In the genomic region with DNA sequence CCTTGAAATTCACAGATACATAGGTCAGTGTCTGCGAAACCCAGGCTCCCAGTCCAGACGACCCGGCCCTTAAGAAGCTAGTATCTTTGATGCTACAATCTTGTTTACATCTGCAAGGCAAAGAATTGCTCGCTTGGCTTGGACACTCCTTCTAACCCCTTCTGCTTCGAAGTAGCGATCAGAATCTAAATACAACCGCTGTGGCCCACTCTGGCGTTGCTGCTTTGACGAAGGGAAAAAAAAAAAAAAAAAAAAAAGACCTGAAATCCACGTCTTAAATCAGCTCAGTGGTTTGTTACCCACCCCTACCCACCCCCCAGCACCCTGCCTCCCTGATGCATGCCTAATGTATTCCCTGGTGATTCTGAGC, we compare ENCODE assay signal across 30 mouse cellular contexts. TPM values are rescaled to one million over a fixed set of nuclear protein-coding genes. Genes with fewer than 3 reads are reported as not detected.
DNase-seq lines count a peak whose midpoint lies in the region; ATAC-seq and TF ChIP-seq lines count a peak whose summit lies in the region.
"Had no signal": no experiment of that assay in that cellular context is flagged by ENCODE, and none has a peak within 500 bp of the region (broad histone marks: within the 10 kb centered on the region; RNA-seq: fewer than 3 reads in every experiment).

No protein-coding gene starts in this region.

- intact Hi-C loops in left cerebral cortex, adult 2 months (cut with DNase I): no loop called here

- no peak overlapping the region for H3K4me2 ChIP-seq in hindbrain, embryonic 14.5 days (replicated peaks)
- H3K4me2 ChIP-seq in neural tube, embryonic 11.5 days (ENCODE audit: low read depth): no peak overlapping the region
- no peak overlapping the region for H3K4me2 ChIP-seq in embryonic facial prominence, embryonic 11.5 days (ENCODE audit: low read depth, low read length)
- H3K4me2 ChIP-seq in limb, embryonic 11.5 days (ENCODE audit: low read depth, severe bottlenecking): no peak overlapping the region
- H3K4me2 ChIP-seq: hindbrain, embryonic 12.5 days; liver, embryonic 13.5 days; neural tube, embryonic 12.5 days had no signal

- no peak for TF ChIP-seq CTCF in left cerebral cortex, adult 2 months (IDR thresholded peaks at IDR 0.05)

- no peak overlapping the region for H3K4me3 ChIP-seq in hindbrain, embryonic 10.5 days
- no peak overlapping the region for H3K4me3 ChIP-seq in hindbrain, embryonic 14.5 days (replicated peaks; ENCODE audit: low read length)
- H3K4me3 ChIP-seq in neural tube, embryonic 11.5 days (ENCODE audit: low read depth, low read length): no peak overlapping the region
- no peak overlapping the region for H3K4me3 ChIP-seq in embryonic facial prominence, embryonic 11.5 days (ENCODE audit: low read depth, low read length)
- no peak overlapping the region for H3K4me3 ChIP-seq in limb, embryonic 11.5 days (ENCODE audit: low read depth, low read length)
- H3K4me3 ChIP-seq in left cerebral cortex, adult 2 months: no peak overlapping the region
- H3K4me3 ChIP-seq: hindbrain, embryonic 12.5 days; liver, embryonic 13.5 days; megakaryocyte, embryonic 14.5 days; neural tube, embryonic 12.5 days had no signal

- no peak overlapping the region for H3K9ac ChIP-seq in hindbrain, embryonic 14.5 days
- H3K9ac ChIP-seq in neural tube, embryonic 11.5 days (ENCODE audit: low read length): no peak overlapping the region
- H3K9ac ChIP-seq in embryonic facial prominence, embryonic 11.5 days (replicated peaks; ENCODE audit: low read length): no peak overlapping the region
- no peak overlapping the region for H3K9ac ChIP-seq in limb, embryonic 11.5 days (ENCODE audit: low read length)
- H3K9ac ChIP-seq: heart, embryonic 13.5 days; hindbrain, embryonic 12.5 days; limb, embryonic 12.5 days; liver, embryonic 13.5 days; neural tube, embryonic 12.5 days had no signal

- no peaks in the 10 kb centered on the region for H3K9me3 ChIP-seq in hindbrain, embryonic 10.5 days
- H3K9me3 ChIP-seq in hindbrain, embryonic 14.5 days (ENCODE audit: control insufficient read depth, low read length): no peaks in the 10 kb centered on the region
- H3K9me3 ChIP-seq in neural tube, embryonic 11.5 days (ENCODE audit: control insufficient read depth, low read length): no peaks in the 10 kb centered on the region
- no peaks in the 10 kb centered on the region for H3K9me3 ChIP-seq in embryonic facial prominence, embryonic 11.5 days (replicated peaks; ENCODE audit: control insufficient read depth, low read length)
- no peaks in the 10 kb centered on the region for H3K9me3 ChIP-seq in limb, embryonic 11.5 days (ENCODE audit: control insufficient read depth, low read length)
- H3K9me3 ChIP-seq: embryonic facial prominence, embryonic 13.5 days; heart, embryonic 13.5 days; hindbrain, embryonic 12.5 days; limb, embryonic 12.5 days; liver, embryonic 13.5 days; neural tube, embryonic 12.5 days had no signal

- no peak overlapping the region for H3K27ac ChIP-seq in hindbrain, embryonic 10.5 days
- no peak overlapping the region for H3K27ac ChIP-seq in hindbrain, embryonic 14.5 days
- H3K27ac ChIP-seq in neural tube, embryonic 11.5 days (ENCODE audit: low read depth, low read length): no peak overlapping the region
- no peak overlapping the region for H3K27ac ChIP-seq in embryonic facial prominence, embryonic 11.5 days (replicated peaks; ENCODE audit: low read depth, low read length)
- H3K27ac ChIP-seq in limb, embryonic 11.5 days (replicated peaks; ENCODE audit: low read depth, low read length): no peak overlapping the region
- H3K27ac ChIP-seq in left cerebral cortex, adult 2 months: no peak overlapping the region
- H3K27ac ChIP-seq: embryonic facial prominence, embryonic 13.5 days; heart, embryonic 13.5 days; hindbrain, embryonic 12.5 days; limb, embryonic 12.5 days; liver, embryonic 13.5 days; neural tube, embryonic 12.5 days had no signal

- peaks cover 98% of the 10 kb centered on the region for H3K27me3 ChIP-seq in hindbrain, embryonic 10.5 days (ENCODE audit: insufficient read depth, poor library complexity, severe bottlenecking)
- H3K27me3 ChIP-seq in hindbrain, embryonic 14.5 days (ENCODE audit: control insufficient read depth, insufficient read depth, low read length): peaks cover 91% of the 10 kb centered on the region
- H3K27me3 ChIP-seq in neural tube, embryonic 11.5 days (ENCODE audit: control insufficient read depth, insufficient read depth, low read length): peaks cover 82% of the 10 kb centered on the region
- peaks cover 55% of the 10 kb centered on the region for H3K27me3 ChIP-seq in embryonic facial prominence, embryonic 11.5 days (ENCODE audit: control insufficient read depth, insufficient read depth, low read length)
- peaks cover 64% of the 10 kb centered on the region for H3K27me3 ChIP-seq in limb, embryonic 11.5 days (ENCODE audit: control insufficient read depth, insufficient read depth, low read length)
- H3K27me3 ChIP-seq: Patski had no signal

- under 1% methylated on average over 10 of the region's 10 CpGs for WGBS in hindbrain, embryonic 10.5 days
- WGBS in hindbrain, embryonic 14.5 days: 2% methylated on average over 10 of the region's 10 CpGs
- 1% methylated on average over 10 of the region's 10 CpGs for WGBS in neural tube, embryonic 11.5 days
- under 1% methylated on average over 10 of the region's 10 CpGs for WGBS in embryonic facial prominence, embryonic 11.5 days
- WGBS in limb, embryonic 11.5 days: 3% methylated on average over 10 of the region's 10 CpGs

- DNase-seq in hindbrain, embryonic 10.5 days (ENCODE audit: low spot score): peak; percentile 20
- DNase-seq in hindbrain, embryonic 14.5 days (ENCODE audit: low spot score): no peak
- peak; percentile 19 for DNase-seq in neural tube, embryonic 11.5 days (ENCODE audit: low spot score)
- no peak for DNase-seq in neural tube, embryonic 10.5 days (ENCODE audit: extremely low spot score, low spot score)
- DNase-seq in embryonic facial prominence, embryonic 11.5 days (ENCODE audit: low spot score): peak; percentile 35
- DNase-seq in limb, embryonic 11.5 days (ENCODE audit: low spot score): peak; percentile 44
- DNase-seq in left cerebral cortex, adult 2 months (ENCODE audit: extremely low spot score in 1 of 2, low spot score in 2 of 2): no peak
- no peak for DNase-seq in gastrocnemius, postnatal 4 days (ENCODE audit: low spot score in 2 of 2)
- DNase-seq: adrenal gland, postnatal 36 days; cerebellum, adult 11 months; cerebellum, adult 9-11 months; gastrocnemius, postnatal 10 days; heart, adult 11 months; heart, postnatal 14 days; kidney, postnatal 25 days; liver, embryonic 13.5 days; lung, adult 2 months; thymus, postnatal 36 days had no signal

- H3K36me3 ChIP-seq in hindbrain, embryonic 10.5 days: no peaks in the 10 kb centered on the region
- H3K36me3 ChIP-seq in hindbrain, embryonic 14.5 days (replicated peaks; ENCODE audit: control insufficient read depth, insufficient read depth): no peaks in the 10 kb centered on the region
- no peaks in the 10 kb centered on the region for H3K36me3 ChIP-seq in neural tube, embryonic 11.5 days (ENCODE audit: control insufficient read depth, insufficient read depth, low read length)
- no peaks in the 10 kb centered on the region for H3K36me3 ChIP-seq in embryonic facial prominence, embryonic 11.5 days (replicated peaks; ENCODE audit: control insufficient read depth, insufficient read depth, low read depth, low read length)
- no peaks in the 10 kb centered on the region for H3K36me3 ChIP-seq in limb, embryonic 11.5 days (ENCODE audit: control insufficient read depth, insufficient read depth, low read length)
- H3K36me3 ChIP-seq: embryonic facial prominence, embryonic 13.5 days; G1E; heart, embryonic 13.5 days; hindbrain, embryonic 12.5 days; limb, embryonic 12.5 days; liver, embryonic 13.5 days; neural tube, embryonic 12.5 days had no signal

- ATAC-seq in hindbrain, embryonic 14.5 days (ENCODE audit: low FRiP score): no peak
- no peak for ATAC-seq in neural tube, embryonic 11.5 days (ENCODE audit: insufficient read depth, low FRiP score, low TSS enrichment)
- ATAC-seq in embryonic facial prominence, embryonic 11.5 days (replicated peaks; ENCODE audit: insufficient number of reproducible peaks, low FRiP score, low TSS enrichment, low read depth): no peak
- no peak for ATAC-seq in limb, embryonic 11.5 days (ENCODE audit: insufficient number of reproducible peaks, low FRiP score, low TSS enrichment, low read depth)
- ATAC-seq: forebrain, embryonic 16.5 days; Patski had no signal

- H3K4me1 ChIP-seq in hindbrain, embryonic 10.5 days (replicated peaks): peaks cover 29% of the 10 kb centered on the region
- H3K4me1 ChIP-seq in hindbrain, embryonic 14.5 days (replicated peaks; ENCODE audit: control insufficient read depth, insufficient read depth, low read length): peaks cover 7% of the 10 kb centered on the region; the same call in 1 of the 2 replicates
- no peaks in the 10 kb centered on the region; the same call in 1 of the 2 replicates for H3K4me1 ChIP-seq in neural tube, embryonic 11.5 days (ENCODE audit: control insufficient read depth, insufficient read depth, low read length)
- H3K4me1 ChIP-seq in embryonic facial prominence, embryonic 11.5 days (ENCODE audit: control insufficient read depth, insufficient read depth, low read length): no peaks in the 10 kb centered on the region; the same call in 1 of the 2 replicates
- peaks cover 7% of the 10 kb centered on the region; the same call in 1 of the 2 replicates for H3K4me1 ChIP-seq in limb, embryonic 11.5 days (ENCODE audit: control insufficient read depth, insufficient read depth, low read length)
- H3K4me1 ChIP-seq: liver, embryonic 13.5 days had no signal

RNA-seq across cellular contexts. Expression of a gene that starts 3.1 kb away (rescaled TPM):
- polyA plus RNA-seq in hindbrain, embryonic 10.5 days (2016; fragmentation: Nextera tagmentation; extraction: Ambion mirVana): 7.1 and 21.1 TPM in 2 replicates
- 1.3 and 2.0 TPM in 2 replicates for polyA plus RNA-seq in hindbrain, embryonic 14.5 days (2014; fragmentation: Nextera tagmentation; extraction: Ambion mirVana)
- 16.1 and 19.1 TPM in 2 replicates for polyA plus RNA-seq in neural tube, embryonic 11.5 days (2014; fragmentation: Nextera tagmentation; extraction: Ambion mirVana)
- polyA plus RNA-seq in embryonic facial prominence, embryonic 11.5 days (2014; fragmentation: Nextera tagmentation; extraction: Ambion mirVana): 35.6 and 41.4 TPM in 2 replicates
- 37.6 and 43.1 TPM in 2 replicates for polyA plus RNA-seq in limb, embryonic 11.5 days (2014; fragmentation: Nextera tagmentation; extraction: Ambion mirVana)
- total RNA-seq in left cerebral cortex, adult 2 months (2021): not detected
- 10 to 100 TPM; 19.0 to 19.6 TPM for total RNA-seq in gastrocnemius, postnatal 4 days (2021)
- total RNA-seq: adrenal gland, postnatal 36 days; left cerebral cortex, adult 18-20 months; monocyte, adult 5-6 weeks had no signal
- polyA plus RNA-seq: G1E; spleen, adult 2 months had no signal

Comparison
In these comparisons a context has a peak if more than half of its experiments do, and no peak if none do; other contexts are left out.
1. DNase-seq: peak in hindbrain, embryonic 10.5 days (single experiment), neural tube, embryonic 11.5 days (single experiment), embryonic facial prominence, embryonic 11.5 days (single experiment) and limb, embryonic 11.5 days (single experiment); none in hindbrain, embryonic 14.5 days (single experiment), neural tube, embryonic 10.5 days (single experiment), left cerebral cortex, adult 2 months (0 of 2) and gastrocnemius, postnatal 4 days (0 of 2).